Mouse (Mus musculus) cerebral cortex, adult 2 months (tissue): ENCODE results near the gene Cyb561a3.

ENCODE experiments used
- WGBS: fragments of 180-500 bp; shearing (Covaris S2); methylation state at CpG from one replicate; pipeline ENCODE4 v1.1.7; 2018; 5-methylcytosine and 5-hydroxymethylcytosine counted together

The Cyb561a3 gene

DNA sequence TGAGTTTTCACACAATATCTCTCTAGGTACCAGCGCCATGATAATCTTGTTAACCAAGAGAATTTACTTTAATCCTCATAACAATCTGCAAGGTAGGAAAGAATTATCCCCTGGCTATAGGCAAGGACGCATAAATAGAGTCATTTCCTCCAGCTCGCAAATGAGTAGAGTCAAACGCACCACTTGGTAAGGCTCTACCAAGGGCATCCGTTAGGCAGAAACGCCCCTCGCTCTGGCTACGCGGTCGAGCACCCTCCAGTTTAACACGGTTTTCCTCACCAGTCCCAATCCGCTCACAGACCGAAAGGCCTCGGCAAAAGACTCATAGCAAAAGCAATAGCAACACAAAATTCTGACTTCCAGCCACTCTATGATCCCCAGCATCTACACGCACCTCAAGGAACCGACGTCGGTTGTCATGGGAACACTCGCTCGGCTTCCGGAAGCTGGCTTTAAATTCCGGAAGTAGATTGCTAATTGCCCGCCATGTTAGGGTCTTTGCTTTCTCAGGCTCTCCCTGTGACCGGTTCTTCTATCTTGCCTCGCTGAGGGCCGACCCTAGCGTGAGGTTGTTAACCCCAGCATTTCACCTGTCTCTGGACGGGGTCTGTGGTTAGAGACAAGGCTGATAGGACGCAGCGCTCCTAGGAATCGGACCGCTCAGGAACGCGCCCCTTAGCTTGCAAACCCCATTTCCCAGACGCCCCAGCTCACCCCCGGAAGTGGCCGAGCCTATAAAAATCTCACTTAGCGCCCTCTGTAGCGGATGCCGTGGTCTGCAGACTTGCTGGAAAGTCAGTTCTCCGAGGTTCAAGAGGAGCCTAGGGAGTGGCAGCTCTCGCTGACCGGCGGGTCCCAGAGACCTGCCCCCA is at the start of gene Cyb561a3, which contains the start of gene Tmem138:
Gene Cyb561a3 (plus strand): TSS at position 483 of the 872 bp plus-strand sequence.
Gene Tmem138 (minus strand): TSS at position 673 of the 872 bp plus-strand sequence.
- under 1% methylated on average over 44 of the region's 44 CpGs for WGBS

GRCm38 (mm10) chr19:10530082-10530481 is 46.9 kb upstream of the Cyb561a3 start:
- WGBS = 92% methylated on average over 1 of the region's 1 CpGs

DNA sequence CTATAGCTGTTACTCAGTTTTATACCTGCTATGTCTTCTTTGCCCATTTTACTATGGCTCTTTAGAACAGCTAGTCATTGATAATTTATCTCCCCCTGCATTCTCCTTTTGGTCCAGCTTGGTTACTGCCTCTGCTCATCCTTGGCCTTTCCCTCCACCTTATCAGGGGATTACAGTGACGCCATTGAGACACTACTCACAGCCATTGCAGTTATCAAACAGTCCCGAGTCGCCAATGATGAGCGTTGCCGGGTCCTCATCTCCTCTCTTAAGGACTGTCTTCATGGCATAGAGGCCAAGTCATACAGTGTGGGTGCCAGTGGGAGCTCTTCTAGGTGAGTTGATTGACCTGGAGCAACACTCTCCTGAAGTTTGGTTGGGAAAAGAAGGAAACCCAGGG is 37.5 kb upstream of the Cyb561a3 start:
- WGBS = 96% methylated on average over 5 of the region's 5 CpGs

DNA sequence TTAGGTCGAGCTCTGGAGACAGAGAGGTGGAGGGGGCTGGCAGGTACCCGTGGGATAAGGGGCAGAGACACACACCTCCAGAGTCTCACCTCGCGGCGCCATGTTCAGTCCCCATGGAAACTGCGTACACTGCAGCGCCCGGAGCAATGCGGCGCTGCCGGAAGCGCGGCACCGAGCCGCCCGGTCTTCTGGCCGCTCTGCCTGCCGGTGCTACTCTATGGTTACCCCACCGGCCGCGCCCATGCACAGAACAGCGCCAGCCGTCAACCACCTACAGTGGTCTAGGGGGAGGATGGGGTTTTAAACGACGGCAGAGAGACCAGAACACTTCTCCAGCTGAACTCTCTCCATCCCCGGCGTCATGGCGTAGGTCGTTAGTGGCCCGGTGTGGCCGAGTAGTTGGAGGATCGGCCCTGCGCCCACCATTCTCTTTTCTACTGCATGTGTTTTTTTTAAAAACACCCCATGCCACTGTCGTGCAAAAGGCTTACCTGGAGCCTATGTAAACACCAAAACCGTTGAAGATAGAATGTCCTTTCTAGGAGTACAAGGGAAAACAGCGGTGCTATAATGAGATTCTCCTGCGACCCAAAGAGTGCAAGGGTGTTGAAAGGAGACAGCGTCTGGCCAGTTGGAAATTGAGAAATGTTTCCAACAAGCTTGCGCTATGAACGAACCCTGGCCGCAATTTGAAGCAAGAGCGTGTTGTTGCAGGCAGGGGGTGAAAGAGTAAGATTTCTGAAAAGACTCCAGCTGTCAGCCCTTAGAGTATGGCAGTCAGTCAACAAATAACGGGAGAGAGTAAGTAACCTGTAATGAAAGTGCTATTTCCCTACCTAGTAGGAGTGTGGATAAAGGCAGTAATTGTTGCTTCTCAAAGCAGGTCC is 21.1 kb upstream of the Cyb561a3 start, which contains the start of gene Tmem216:
Gene Tmem216 (minus strand): TSS at position 615 of the 887 bp plus-strand sequence.
- WGBS = 1% methylated on average over 43 of the region's 43 CpGs

DNA sequence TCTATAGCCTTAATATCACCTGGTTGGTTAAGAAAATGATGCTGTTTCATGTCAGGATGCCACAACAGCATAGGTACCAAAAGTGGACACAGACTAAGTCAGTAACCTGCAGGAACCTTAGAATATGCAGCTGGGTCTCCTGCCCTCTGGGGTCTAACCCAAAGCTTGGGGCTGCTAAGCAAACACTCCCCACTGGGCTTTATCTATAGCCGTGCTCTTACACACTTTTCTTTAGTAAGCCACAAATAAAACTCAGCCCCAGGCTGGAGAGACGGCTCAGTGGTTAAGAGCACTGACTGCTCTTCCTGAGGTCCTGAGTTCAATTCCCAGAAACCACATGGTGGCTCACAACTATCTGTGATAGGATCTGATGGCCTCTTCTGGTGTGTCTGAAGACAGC is 20.0 kb upstream of the Cyb561a3 start:
- 69% methylated on average over 2 of the region's 2 CpGs for WGBS

DNA sequence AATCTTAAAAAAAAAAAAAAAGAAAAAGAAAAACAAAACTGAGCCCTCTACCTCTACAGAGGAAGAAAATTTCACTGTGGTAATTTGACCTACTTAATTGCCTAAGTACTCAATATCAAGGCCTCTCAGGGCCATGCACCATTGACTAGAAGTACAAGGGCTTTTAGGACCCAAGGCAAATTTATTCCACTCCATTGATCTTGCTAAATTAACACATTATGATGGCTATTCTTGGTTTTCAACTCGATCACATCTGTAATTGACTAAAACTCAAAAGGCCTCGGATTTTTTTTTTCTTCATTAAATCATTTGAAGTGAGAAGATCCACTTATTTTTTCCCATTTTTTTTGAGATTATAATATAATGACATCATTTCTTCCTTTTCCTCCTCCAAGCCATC is 19.5 kb upstream of the Cyb561a3 start:
- 63% methylated on average over 2 of the region's 2 CpGs for WGBS

GRCm38 (mm10) chr19:10557837-10558375 is 19.1 kb upstream of the Cyb561a3 start:
- 72% methylated on average over 4 of the region's 4 CpGs for WGBS

DNA sequence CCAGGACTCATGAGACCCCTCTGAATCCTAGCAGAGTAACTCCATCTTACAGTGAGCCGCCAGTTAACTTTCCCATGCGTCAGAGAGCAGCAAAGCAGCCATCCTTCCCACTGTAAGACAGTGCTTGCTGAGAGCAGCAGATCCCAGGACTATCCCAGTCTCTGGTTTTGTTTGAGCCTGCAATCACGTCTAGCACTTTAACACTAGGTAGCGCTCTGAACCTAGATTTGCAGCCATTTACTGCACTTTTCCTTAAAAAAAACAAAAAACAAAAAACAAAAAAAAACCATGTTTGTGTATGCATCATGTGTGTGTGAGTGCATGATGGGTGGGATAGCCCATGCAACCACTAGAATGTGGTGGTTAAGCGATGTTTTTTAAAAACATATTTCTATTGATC is 16.9 kb upstream of the Cyb561a3 start:
- 38% methylated on average over 5 of the region's 5 CpGs for WGBS

DNA sequence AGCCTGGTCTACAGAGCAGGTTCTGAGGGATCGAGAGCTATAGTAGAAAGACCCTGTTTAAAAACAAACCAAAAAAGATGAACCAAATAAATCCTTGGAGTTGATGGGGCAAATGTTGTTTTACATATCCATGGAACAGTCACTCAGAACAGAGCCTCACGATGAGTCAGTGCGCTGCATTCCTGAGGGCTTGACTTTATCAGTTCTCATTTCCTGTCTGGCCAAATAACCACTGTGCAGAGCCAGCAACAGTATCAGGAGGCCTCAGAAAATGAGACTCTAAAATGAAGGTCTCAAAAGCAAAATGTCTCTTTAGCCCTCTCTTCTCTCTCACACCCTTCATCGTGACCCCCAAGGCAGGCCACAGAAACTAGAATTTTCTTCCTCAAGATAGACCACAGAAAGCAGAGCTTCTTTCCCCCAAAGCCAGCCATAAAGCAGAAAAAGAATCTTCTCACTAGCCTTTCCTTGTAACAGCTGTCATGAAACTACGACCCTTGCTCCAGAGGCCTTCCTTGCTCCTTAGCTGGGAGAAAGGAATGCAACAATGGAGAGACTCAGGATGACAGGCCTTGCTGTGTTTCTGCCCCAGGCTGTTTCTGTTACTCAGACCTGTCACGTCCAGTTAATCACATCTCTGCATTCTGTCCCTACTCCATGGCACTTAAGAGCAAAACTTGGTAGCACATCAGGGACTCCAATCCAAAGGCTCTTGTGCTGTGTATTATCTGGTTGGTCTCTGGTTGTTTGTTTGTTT is 15.2 kb upstream of the Cyb561a3 start:
- WGBS = 83% methylated on average over 6 of the region's 6 CpGs

GRCm38 (mm10) chr19:10562351-10562750 is 14.6 kb upstream of the Cyb561a3 start:
- WGBS = 77% methylated on average over 5 of the region's 5 CpGs

GRCm38 (mm10) chr19:10564278-10564677 is 12.7 kb upstream of the Cyb561a3 start:
- WGBS = 83% methylated on average over 6 of the region's 6 CpGs

DNA sequence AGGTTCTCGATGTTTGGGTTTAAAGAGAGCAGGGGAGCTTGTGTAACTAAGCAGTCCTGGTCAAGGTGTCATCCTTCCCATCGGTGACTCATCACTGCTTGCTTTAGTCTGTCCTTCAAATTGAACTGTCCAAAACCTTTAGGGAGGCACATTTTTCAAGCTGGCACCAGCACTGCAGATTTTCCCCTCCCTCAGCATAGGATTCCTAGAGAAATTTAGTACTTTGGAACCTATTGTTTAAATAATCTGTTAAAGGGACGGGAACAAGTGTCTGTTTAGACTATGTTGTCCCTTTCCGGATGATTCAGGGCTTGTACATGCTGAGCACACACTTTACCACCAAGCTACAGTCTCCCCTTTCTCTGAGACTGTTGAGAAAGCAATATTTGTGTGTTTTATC is 11.8 kb upstream of the Cyb561a3 start:
- 76% methylated on average over 4 of the region's 4 CpGs for WGBS

- 96% methylated on average over 6 of the region's 6 CpGs for WGBS
These were observed 7.3 kb upstream of the Cyb561a3 start for GRCm38 (mm10) chr19:10569627-10570026.

DNA sequence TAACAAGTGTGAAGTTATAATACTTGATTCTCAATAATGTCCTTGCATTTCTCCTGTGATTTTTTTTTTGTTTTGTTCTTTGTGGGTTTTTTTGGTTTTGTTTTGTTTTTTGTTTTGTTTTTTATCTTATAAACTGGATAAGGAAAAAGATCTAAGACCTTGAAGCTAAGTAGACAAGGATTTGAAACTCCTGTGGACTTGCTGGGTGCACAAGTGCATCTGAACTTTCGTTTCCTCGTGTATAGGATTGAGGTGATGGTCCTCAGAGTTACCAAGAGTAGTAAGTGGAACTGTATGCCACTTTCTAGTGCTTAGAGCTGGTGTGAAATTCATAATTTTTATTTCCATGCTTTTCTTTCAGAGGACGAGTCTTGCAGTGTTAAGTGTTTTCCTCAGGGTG is 3.1 kb downstream of the Cyb561a3 start:
- WGBS = 83% methylated on average over 3 of the region's 3 CpGs

- 88% methylated on average over 3 of the region's 3 CpGs for WGBS
These were observed 3.8 kb downstream of the Cyb561a3 start for GRCm38 (mm10) chr19:10580761-10581160.

- WGBS = 88% methylated on average over 6 of the region's 6 CpGs
These were observed 5.0 kb downstream of the Cyb561a3 start for GRCm38 (mm10) chr19:10581984-10582383.

DNA sequence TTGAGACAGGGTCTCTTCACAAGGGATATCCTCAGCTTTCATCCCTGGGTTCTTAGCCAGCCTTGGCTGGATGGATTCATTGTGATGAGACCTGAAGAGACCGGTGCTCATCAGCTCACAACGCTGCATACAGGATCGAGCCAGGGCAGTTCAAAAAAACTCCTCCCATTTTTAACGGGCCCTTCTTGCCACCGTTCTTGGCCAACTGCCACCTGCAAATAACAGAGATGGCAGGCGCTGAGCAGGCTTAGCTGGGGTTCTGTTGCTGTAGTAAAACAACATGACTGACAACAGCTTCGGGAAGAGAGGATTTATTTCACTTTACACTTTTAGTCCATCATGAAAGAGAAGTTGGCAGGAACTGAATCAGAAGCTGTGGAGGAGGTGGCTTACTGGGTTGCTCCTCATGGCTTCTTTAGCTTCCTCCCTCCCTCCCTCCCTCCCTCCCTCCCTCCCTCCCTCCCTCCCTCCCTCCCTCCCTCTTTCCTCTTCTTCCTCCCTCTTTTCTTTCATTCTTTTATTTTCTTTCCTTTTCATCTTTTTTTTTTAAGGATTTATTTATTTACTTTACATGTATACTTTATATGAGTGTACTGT is 6.7 kb downstream of the Cyb561a3 start:
- 27% methylated on average over 7 of the region's 7 CpGs for WGBS

DNA sequence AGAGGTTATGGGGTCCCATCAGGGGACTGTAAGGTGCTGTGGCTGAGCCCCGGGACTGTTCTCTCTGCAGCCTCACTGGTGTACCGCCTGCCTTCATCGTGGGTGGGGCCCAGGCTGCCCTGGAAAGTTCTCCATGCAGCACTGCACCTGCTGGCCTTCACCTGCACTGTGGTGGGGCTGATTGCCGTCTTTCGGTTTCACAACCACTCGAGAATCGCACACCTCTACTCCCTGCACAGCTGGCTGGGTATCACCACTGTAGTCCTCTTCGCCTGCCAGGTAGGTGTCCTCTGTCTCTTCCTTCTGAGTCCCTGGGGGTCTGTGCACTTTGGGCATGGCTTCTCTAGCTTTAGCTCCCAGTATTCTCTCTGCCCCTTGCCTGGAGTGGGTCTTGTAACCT is 8.1 kb downstream of the Cyb561a3 start:
- WGBS = 94% methylated on average over 8 of the region's 8 CpGs

DNA sequence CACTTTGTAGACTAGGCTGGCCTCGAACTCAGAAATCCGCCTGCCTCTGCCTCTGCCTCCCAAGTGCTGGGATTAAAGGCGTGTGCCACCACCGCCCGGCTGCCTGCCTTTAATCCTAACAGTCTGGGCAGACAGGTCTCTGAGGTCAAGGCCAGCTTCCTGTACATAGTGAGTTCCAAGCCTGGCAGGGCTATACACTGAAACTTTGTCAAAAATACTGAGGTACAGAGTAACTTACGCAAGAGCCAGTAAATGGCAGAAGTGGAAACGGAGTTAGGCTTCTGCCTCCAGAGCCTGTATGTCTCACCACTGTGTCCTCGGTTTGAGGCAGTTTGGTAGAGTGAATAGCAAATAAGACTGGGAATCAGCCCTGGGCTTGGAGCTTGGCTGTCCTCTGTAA is 10.3 kb downstream of the Cyb561a3 start:
- WGBS = 92% methylated on average over 8 of the region's 8 CpGs

DNA sequence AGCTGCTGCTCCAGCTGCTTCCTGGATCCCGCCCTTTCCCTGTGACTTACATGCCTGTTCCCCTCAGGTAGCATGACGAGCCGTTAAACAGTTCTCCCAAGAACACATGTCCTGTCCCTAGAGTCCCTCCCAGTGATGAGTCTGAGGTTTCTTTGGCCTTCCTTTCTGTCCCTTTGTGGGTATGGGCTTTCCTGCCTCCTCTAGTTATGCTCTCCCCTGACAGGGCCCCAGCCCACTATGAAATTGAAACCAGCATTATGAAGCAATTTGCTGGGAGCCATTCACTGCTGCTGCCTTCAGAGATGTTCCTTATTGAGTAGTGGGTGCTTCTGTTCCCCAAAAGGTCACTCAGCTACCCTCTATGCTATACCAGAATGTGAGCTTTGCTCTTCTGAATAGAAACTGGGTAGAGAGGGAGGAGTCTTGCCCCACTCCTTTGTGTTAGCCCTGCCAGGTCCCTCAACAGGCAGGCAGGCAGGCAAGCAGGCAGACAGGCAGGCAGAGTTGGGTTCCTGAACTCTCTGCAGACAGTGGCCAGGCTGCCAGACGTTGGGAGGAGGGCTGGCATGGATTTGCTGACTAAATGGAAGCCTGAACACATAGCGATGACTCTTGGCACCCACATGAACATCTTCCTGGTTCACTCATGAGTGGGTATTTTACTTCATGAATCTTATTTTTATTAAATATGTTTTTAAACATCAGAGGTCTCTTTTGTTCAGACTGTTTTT is 12.3 kb downstream of the Cyb561a3 start:
- 61% methylated on average over 5 of the region's 5 CpGs for WGBS
